Mouse (Mus musculus): ENCODE data around the gene Klhl5. TPM values are rescaled to one million over a fixed set of nuclear protein-coding genes. Genes with fewer than 3 reads are reported as not detected.
A peak's percentile ranks its signal among the peaks of the same experiment; 100 is the strongest.
"Not testable (repeated sequence)": the region's sequence is repeated elsewhere in the genome, so short reads cannot be mapped to it uniquely, and the experiment has no call there.

Gene Klhl5
- polyA plus RNA-seq, 1 experiment from 2014 or later: 17.6 TPM

DNA sequence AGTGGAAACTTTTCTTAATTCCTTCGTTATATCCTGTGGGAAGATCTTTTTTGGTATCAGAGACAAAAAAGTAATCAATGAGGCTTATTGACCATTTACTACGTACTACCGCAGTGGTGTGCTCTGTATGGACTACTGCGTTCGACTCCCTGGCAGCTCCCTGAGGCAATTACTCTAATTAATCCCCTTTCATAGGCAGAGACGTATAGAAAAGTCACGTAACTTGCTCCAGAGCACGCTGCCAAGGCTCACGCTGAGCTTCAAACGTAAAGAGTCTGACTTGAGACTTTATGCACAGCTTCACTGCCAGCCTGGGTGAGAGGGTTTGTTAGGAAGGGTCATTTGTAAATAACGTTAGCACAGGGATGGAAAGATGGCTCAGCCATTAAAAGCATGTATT is 7.3 kb upstream of the Klhl5 start:
- H3K9ac ChIP-seq: no peak overlapping the region
- ATAC-seq (ENCODE audit: insufficient number of reproducible peaks, low FRiP score, low TSS enrichment, low read depth): no peak

DNA sequence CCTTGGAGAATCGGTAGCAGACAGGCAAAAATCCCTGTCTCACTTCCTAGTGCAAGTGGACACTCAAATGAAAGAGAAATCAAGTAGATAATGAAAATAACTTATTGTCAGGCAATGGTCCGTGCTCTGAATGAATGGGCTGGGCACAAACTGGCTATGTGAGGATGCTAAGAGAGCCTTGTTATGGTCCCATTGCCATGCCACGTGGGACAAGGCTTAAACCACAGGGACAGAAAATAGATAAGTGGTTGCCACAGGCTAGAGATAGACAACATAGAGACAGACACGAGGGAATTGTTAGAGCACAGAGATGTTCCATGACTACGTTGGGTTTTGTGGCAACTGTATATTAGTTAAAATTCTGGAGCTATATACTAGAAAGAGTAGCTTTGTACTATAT is 6.1 kb upstream of the Klhl5 start:
- no peak for ATAC-seq (ENCODE audit: insufficient number of reproducible peaks, low FRiP score, low TSS enrichment, low read depth)
- H3K27ac ChIP-seq: no peak overlapping the region
- WGBS: 88% methylated on average over 5 of the region's 5 CpGs

More for the DNA sequence above, 7.3 kb upstream of the Klhl5 start:
- no peaks in the 10 kb centered on the region; the same call in 1 of the 2 replicates for H3K27me3 ChIP-seq
- H3K4me3 ChIP-seq: no peak overlapping the region
- H3K4me2 ChIP-seq: no peak overlapping the region
- peaks cover 19% of the 10 kb centered on the region for H3K4me1 ChIP-seq
- WGBS: 39% methylated on average over 11 of the region's 11 CpGs
- no peaks in the 10 kb centered on the region for H3K36me3 ChIP-seq
- no peaks in the 10 kb centered on the region for H3K9me3 ChIP-seq
- no peak overlapping the region for H3K27ac ChIP-seq

DNA sequence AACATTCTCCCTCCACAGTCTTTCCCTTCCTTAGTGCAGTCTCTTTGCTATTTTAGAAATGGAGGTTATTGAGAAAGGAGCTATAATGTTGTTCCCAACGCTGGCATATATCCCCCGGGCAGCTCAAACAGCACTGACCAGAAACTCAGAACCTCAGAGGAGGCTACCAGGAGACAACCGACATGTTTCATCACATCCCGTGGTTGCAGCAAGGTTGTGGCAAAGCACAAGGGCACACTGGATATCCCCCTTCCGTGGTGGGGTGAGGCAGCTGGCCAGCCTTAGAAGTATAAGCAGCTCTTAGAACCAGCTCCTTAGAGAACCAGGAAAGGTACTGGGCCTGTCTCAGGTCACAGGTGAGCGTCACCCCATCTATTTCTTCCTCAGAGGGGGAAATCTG is 5.7 kb upstream of the Klhl5 start:
- ATAC-seq (ENCODE audit: insufficient number of reproducible peaks, low FRiP score, low TSS enrichment, low read depth): no peak
- no peaks in the 10 kb centered on the region for H3K9me3 ChIP-seq
- no peak overlapping the region for H3K27ac ChIP-seq
- H3K9ac ChIP-seq: no peak overlapping the region
- H3K4me3 ChIP-seq: no peak overlapping the region
- H3K4me2 ChIP-seq: no peak overlapping the region
- H3K36me3 ChIP-seq: no peaks in the 10 kb centered on the region
- 78% methylated on average over 6 of the region's 6 CpGs for WGBS
- no peaks in the 10 kb centered on the region; the same call in 1 of the 2 replicates for H3K27me3 ChIP-seq
- peaks cover 19% of the 10 kb centered on the region for H3K4me1 ChIP-seq

More for the DNA sequence above, 6.1 kb upstream of the Klhl5 start:
- Histone ChIP-seq H3K27me3 (no peaks in the 10 kb centered on the region; the same call in 1 of the 2 replicates), H3K9me3 (no peaks in the 10 kb centered on the region), H3K4me1 (peaks cover 19% of the 10 kb centered on the region), H3K4me3 (no peak overlapping the region), H3K9ac (no peak overlapping the region), H3K4me2 (no peak overlapping the region), H3K36me3 (no peaks in the 10 kb centered on the region)

DNA sequence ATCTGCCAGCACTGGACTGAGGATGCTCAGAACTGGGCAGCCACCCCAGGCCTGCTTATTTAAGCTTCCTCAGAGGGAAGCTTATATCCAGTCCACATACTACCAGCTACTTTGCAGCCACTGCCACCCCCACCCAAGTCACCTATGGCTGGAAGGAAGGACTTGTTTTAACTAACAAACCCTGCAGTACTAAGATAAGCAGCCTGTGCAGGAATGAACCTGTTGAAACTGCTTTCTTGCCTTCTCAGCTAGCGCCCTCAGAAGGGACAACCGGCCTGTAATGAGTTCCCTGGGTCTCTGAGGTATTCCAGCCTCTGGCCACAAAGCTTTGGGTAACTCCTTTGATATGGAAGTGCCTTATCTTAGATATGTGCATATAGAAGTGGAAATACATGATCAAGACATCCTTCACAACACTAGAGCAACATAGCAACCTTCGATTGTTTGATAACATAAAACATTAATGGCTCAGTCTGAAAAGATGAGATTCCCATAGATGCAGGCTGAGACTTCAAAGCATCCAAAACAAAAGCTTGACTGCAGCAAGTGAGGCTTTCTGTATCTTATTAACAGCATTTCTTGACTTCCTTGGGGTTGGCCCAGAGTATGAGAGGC is 5.2 kb upstream of the Klhl5 start:
- no peak overlapping the region for H3K4me2 ChIP-seq
- 71% methylated on average over 3 of the region's 3 CpGs for WGBS

DNA sequence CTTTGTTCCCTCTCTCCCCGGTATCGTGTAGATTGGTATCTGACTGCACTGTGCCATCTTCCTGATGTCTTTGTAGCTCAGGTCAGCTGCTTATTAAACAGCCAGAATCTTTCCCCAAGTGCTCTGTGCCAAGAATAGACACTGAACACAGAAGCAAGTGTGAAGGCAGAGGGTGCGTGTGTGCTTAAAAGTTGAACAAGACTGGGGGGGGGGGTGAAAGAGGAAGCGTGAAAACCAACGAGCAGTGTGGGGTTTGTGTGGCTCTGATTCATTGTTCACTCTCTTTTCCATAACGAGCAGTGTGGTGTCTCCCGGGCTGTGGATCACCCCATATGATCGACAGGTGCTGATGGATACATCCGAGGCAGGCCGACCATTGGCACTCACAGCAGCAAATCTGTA is 4.7 kb upstream of the Klhl5 start:
- Histone ChIP-seq H3K4me3 (no peak overlapping the region), H3K27ac (peak overlapping the region; percentile 33; the same call in 1 of the 2 replicates), H3K4me1 (peaks cover 21% of the 10 kb centered on the region), H3K27me3 (no peaks in the 10 kb centered on the region; the same call in 1 of the 2 replicates), H3K4me2 (no peak overlapping the region), H3K36me3 (no peaks in the 10 kb centered on the region), H3K9ac (no peak overlapping the region), H3K9me3 (no peaks in the 10 kb centered on the region)
- ATAC-seq (ENCODE audit: insufficient number of reproducible peaks, low FRiP score, low TSS enrichment, low read depth): no peak
- 54% methylated on average over 10 of the region's 10 CpGs for WGBS

More for the DNA sequence above, 5.2 kb upstream of the Klhl5 start:
- Histone ChIP-seq H3K27me3 (no peaks in the 10 kb centered on the region; the same call in 1 of the 2 replicates), H3K27ac (peak overlapping the region; percentile 33; the same call in 1 of the 2 replicates), H3K4me3 (no peak overlapping the region), H3K9ac (no peak overlapping the region), H3K36me3 (no peaks in the 10 kb centered on the region), H3K9me3 (no peaks in the 10 kb centered on the region), H3K4me1 (peaks cover 23% of the 10 kb centered on the region)
- ATAC-seq (ENCODE audit: insufficient number of reproducible peaks, low FRiP score, low TSS enrichment, low read depth): no peak

DNA sequence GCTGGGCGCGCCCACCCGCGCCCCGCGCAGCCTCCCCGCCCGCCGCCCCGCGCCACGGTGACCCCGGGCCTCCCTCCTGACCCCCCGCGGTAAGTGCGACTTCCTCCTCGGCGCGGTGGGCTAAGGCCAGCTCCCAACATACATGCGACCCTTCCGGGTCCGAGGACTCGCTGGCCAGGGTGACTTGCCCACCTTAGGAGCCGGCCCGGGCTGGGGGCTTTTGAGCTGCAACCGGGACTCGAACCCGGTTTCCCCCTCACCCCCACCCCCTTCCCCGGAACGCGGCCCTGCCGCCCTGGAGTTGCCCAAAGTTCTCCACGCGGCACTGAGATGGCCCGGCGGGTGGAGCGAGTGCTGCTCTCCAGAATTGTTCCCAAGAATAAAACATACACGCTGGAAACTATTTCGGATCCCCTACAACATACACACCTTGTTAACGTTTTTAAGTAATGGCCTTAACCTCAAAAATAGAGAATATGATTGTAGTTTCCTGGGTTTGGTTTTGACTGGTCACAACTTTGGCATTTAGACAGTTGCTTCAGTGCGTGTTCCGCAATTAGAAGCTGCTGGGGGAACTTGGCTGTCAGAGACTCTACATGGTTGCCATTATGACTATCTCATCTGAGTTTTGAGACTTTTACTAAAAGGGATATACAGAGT is 564 bp downstream of the Klhl5 start:
- 2% methylated on average over 32 of the region's 42 CpGs for WGBS
- H3K4me1 ChIP-seq: peaks cover 11% of the 10 kb centered on the region; the same call in 1 of the 2 replicates
- peak overlapping the region; percentile 83 for H3K4me3 ChIP-seq
- H3K27ac ChIP-seq: peak overlapping the region; percentile 79
- H3K4me2 ChIP-seq: peak overlapping the region; percentile 82
- H3K36me3 ChIP-seq: no peaks in the 10 kb centered on the region
- H3K27me3 ChIP-seq: no peaks in the 10 kb centered on the region
- no peaks in the 10 kb centered on the region for H3K9me3 ChIP-seq
- peak; percentile 45 for ATAC-seq (ENCODE audit: insufficient number of reproducible peaks, low FRiP score, low TSS enrichment, low read depth)
- peak overlapping the region; percentile 74 for H3K9ac ChIP-seq

DNA sequence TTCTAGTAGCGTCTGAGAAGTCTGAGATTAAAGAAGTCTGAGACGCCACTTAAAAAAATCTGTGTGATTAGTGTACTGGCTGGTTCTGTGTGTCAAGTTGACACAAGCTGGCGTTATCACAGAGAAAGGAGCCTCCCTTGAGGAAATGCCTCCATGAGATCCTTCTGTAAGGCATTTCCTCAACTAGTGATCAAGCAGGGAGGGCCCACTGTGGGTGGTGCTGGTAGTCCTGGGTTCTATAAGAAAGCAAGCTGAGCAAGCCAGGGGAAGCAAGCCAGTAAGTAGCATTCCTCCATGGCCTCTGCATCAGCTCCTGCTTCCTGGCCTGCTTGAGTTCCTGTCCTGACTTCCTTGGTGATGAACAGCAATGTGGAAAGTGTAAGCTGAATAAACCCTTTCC is 4.9 kb downstream of the Klhl5 start:
- H3K4me2 ChIP-seq; H3K27ac ChIP-seq; H3K9me3 ChIP-seq; H3K4me1 ChIP-seq; H3K27me3 ChIP-seq; H3K36me3 ChIP-seq; H3K4me3 ChIP-seq; ATAC-seq (ENCODE audit: insufficient number of reproducible peaks, low FRiP score, low TSS enrichment, low read depth); H3K9ac ChIP-seq: not testable (repeated sequence)
- 73% methylated on average over 3 of the region's 3 CpGs for WGBS

DNA sequence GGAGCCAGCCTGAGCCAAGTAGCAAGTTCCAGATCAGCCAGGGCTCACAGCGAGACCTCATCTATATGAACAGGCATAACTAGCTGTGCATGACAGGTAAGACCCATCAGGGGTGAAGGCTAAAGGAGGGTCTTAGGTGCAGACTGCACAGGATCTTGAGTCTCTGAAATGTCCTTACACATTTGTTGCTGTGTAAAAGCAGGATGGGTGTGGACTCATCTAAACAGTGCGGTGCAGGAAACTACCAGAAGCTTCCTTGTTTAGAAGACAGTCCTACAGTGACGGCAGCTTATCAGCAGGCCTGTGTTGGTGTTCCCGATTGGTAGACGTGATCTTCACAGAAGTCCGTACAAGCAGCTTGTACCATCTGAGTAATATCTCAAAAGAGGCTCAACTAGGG is 6.0 kb downstream of the Klhl5 start:
- Histone ChIP-seq H3K9ac (no peak overlapping the region), H3K9me3 (no peaks in the 10 kb centered on the region), H3K4me3 (no peak overlapping the region), H3K4me2 (no peak overlapping the region), H3K36me3 (peaks cover 5% of the 10 kb centered on the region), H3K27me3 (no peaks in the 10 kb centered on the region), H3K4me1 (0 out of 2 replicates have a peak, but pooled peaks cover 6% of the 10 kb centered on the region), H3K27ac (no peak overlapping the region)
- 86% methylated on average over 6 of the region's 6 CpGs for WGBS
- ATAC-seq (ENCODE audit: insufficient number of reproducible peaks, low FRiP score, low TSS enrichment, low read depth): no peak

DNA sequence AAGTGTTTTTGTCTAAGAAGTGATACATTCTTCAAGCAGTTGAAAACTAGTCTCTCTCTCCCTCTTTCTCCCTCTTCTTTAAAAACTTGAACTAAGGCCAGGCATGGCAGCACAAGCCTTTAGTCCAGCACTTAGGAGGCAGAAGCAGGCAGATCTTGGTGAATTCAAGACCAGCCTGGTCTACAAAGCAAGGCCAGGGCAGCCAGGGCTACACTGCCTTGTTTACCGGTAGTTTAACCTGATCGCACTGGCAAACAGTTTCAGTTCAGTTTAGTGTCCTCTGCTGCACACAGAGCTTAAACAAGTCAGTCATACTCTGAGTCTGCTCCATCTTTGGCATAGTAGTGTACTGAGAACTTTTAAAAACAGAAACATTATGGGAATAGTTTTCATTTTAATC is 9.4 kb downstream of the Klhl5 start:
- no peak for ATAC-seq (ENCODE audit: insufficient number of reproducible peaks, low FRiP score, low TSS enrichment, low read depth)

DNA sequence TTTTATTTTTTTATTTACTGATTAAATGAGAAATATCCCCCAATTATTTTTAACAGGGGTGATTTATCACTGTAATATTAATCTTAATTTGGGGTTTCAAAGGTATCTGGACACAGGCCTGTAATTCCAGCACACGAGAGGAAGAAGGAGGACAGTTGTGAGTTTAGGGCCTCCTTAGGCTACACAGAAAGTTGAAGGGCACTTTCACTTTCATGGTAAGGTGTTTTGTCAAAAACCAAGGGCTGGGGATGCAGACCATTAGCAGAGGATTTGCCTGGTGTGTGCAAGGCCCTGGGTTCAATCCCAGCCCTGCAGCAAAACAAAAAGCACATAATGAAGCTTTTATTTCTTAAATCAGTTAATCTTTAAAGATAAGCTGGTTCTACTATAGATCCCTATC is 12.2 kb downstream of the Klhl5 start:
- Histone ChIP-seq H3K4me3 (no peak overlapping the region), H3K9ac (no peak overlapping the region), H3K4me2 (no peak overlapping the region), H3K4me1 (no peaks in the 10 kb centered on the region), H3K27me3 (no peaks in the 10 kb centered on the region), H3K36me3 (peaks cover 5% of the 10 kb centered on the region), H3K9me3 (no peaks in the 10 kb centered on the region), H3K27ac (no peak overlapping the region)
- WGBS: 56% methylated on average over 1 of the region's 1 CpGs
- ATAC-seq (ENCODE audit: insufficient number of reproducible peaks, low FRiP score, low TSS enrichment, low read depth): no peak

More for the DNA sequence above, 9.4 kb downstream of the Klhl5 start:
- Histone ChIP-seq H3K4me3 (no peak overlapping the region), H3K9ac (no peak overlapping the region), H3K4me2 (no peak overlapping the region), H3K9me3 (no peaks in the 10 kb centered on the region), H3K4me1 (no peaks in the 10 kb centered on the region), H3K27me3 (no peaks in the 10 kb centered on the region), H3K36me3 (peaks cover 5% of the 10 kb centered on the region), H3K27ac (no peak overlapping the region)
- WGBS: 93% methylated on average over 2 of the region's 2 CpGs

DNA sequence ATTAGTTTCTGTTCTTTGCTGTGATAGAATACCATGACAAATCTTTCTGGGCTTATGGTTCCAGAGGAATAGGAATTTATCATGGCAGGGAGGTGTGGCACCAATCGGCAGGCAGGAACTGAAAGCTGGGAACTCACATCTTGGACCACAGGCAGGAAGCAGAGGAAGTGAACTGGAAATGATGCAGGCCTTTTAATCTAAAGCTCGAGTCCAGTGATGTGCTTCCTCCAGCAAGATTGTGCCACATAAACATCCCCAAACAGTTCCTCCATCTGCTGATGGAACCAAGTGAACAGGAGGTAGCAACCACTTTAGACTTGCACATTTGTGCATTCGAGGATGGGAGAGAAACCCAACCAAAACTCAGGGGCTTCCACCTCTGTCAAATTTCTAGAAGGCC is 12.6 kb downstream of the Klhl5 start:
- ATAC-seq (ENCODE audit: insufficient number of reproducible peaks, low FRiP score, low TSS enrichment, low read depth): no peak
- H3K9ac ChIP-seq: no peak overlapping the region
- no peak overlapping the region for H3K4me2 ChIP-seq
- H3K9me3 ChIP-seq: no peaks in the 10 kb centered on the region
- no peaks in the 10 kb centered on the region for H3K27me3 ChIP-seq
- H3K4me1 ChIP-seq: no peaks in the 10 kb centered on the region
- H3K27ac ChIP-seq: no peak overlapping the region
- peaks cover 5% of the 10 kb centered on the region for H3K36me3 ChIP-seq
- WGBS: 58% methylated on average over 3 of the region's 3 CpGs
- no peak overlapping the region for H3K4me3 ChIP-seq

DNA sequence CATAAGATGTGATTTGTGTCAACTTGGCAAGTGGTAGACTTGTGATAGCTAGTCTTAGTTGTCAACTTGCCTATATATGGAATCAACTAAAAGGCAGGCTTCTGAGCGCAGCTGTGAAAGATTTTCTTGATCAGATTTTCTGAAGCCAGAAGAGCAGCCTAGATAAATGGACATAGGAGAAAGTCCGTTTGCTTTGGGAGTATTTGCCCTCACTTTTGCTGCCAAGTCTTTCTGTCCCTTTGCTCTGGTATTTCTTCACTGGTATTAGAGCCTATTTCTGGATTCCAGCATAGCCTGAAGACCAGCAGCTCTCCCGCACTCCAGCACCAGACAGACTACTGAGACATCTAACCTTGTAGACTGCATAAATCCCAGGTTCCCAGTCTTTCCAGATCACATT is 15.3 kb downstream of the Klhl5 start:
- H3K9ac ChIP-seq: no peak overlapping the region
- H3K36me3 ChIP-seq: no peaks in the 10 kb centered on the region; the same call in 1 of the 2 replicates
- no peaks in the 10 kb centered on the region for H3K27me3 ChIP-seq
- 89% methylated on average over 3 of the region's 3 CpGs for WGBS
- H3K4me2 ChIP-seq: no peak overlapping the region
- no peak overlapping the region for H3K27ac ChIP-seq
- no peaks in the 10 kb centered on the region for H3K9me3 ChIP-seq
- ATAC-seq (ENCODE audit: insufficient number of reproducible peaks, low FRiP score, low TSS enrichment, low read depth): no peak
- no peaks in the 10 kb centered on the region for H3K4me1 ChIP-seq
- no peak overlapping the region for H3K4me3 ChIP-seq
